Mouse (Mus musculus) left cerebral cortex, adult 8-10 months (tissue): ENCODE measurements at regions not wholly inside any gene's neighbourhood (a gene's known extent, or its start where the extent isn't known, plus 50 kb on each side); places are given as distances from the start of the nearest gene placed in this dataset.

Experiments
- DNase-seq, 2 experiments: peaks; one replicate each; pipeline ENCODE4 v3.0.0; 2022; ENCODE audit warnings: low spot score in 2 of 2

- DNase-seq: no peak
These were observed 64.4 kb upstream of the Fst start for GRCm38 (mm10) chr13:114523116-114523515.

DNA sequence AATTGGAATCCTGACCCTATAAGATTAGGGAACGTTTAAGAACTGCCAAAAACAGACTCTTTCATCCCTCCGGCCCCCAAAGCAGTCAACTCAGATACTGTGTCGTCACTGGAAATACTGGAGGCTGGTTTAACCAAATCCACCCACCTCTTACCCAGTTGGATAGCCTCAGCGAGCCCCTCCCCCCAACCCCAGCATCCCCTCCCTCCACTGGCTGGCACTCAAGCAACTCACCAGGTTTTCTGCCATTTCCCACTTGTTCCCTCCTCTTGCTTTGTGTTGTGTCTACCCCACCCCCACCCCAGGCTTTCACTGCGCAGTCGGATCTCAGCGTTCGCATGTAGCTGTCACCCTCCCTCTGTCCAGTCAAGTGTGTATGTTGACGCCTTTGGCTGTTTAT lies 68.1 kb upstream of the Fst start:
- DNase-seq: no peak

GRCm38 (mm10) chr13:114530171-114530774 lies 71.5 kb upstream of the Fst start:
- DNase-seq: no peak

GRCm38 (mm10) chr13:114531780-114532179 lies 73.0 kb upstream of the Fst start:
- no peak for DNase-seq

DNA sequence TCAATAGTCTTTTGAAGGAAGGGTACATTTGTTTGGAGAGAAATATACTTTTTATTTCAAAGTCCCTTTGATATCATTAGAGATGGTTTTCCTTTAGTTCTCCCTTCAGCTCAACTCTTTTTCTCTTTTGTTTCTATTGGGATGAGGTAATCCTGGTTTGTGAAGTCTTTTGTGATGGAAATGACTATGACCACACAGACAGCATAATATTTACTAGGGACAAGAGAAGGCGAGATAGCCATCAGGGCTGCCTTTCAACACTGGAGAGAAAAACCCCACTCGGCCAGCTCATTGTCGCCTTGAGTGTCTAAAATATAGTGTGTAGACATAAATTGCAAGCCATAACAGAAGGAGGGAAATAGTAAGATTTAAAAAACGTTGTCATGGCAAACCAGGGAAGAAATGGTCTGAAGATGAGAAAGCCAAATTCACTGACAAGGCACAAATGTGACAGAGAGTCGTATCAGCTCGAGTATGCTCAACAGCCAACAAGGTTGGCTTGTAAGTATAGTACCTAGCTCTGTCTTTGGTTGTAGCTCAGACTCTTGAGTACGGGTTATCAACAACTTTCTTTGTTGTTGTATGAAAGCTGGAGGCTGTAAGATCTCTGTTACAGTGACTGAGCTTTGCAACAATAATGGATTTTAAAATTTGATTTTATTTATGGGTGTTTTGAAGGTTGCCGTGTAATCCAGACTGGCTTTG lies 73.8 kb upstream of the Fst start:
- no peak for DNase-seq

DNA sequence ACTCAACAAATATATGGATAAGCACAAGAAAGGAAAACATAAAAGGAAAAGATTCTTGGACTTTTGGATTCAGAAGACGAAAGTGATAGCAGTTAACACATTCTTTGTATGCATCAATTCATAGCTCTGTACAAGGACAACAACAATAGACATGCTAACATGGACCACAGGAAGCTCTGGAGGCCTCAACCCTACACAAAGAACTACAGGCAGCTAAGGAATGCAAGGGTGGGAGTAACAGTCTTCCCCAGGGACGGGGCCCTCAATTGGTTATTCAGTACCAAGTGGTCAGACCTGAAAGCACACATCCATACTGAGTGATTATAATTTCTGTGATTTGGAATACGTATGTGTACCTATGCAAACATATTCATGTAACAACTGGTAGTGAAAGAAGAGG lies 75.8 kb upstream of the Fst start:
- no peak for DNase-seq

- no peak for DNase-seq
These were observed 77.0 kb upstream of the Fst start for GRCm38 (mm10) chr13:114535721-114536120.

- no peak for DNase-seq
These were observed 113.0 kb upstream of the Fst start for GRCm38 (mm10) chr13:114571731-114572130.

GRCm38 (mm10) chr13:114584566-114584965 lies 125.8 kb upstream of the Fst start:
- DNase-seq: no peak

DNA sequence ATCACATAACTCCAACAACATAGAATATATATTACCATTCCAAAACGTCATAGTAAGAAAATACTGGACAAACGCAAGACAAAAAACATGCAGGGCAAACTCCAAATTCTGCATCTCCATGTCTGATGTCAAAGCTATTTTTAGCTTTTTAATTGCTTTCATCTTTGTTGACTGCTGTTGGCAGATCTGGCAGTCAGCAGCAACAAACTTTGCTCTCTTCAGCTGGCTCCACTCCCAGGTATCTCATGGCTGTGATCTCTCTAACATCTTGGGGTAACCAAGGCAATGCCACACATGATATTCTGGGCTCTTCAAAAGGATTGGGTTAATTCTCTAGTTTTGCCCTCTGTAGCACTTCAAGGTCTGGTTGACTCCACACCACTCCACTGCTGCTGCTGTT lies 128.9 kb upstream of the Fst start:
- DNase-seq: no peak

GRCm38 (mm10) chr13:114603341-114603740 lies 144.6 kb upstream of the Fst start:
- DNase-seq: no peak

DNA sequence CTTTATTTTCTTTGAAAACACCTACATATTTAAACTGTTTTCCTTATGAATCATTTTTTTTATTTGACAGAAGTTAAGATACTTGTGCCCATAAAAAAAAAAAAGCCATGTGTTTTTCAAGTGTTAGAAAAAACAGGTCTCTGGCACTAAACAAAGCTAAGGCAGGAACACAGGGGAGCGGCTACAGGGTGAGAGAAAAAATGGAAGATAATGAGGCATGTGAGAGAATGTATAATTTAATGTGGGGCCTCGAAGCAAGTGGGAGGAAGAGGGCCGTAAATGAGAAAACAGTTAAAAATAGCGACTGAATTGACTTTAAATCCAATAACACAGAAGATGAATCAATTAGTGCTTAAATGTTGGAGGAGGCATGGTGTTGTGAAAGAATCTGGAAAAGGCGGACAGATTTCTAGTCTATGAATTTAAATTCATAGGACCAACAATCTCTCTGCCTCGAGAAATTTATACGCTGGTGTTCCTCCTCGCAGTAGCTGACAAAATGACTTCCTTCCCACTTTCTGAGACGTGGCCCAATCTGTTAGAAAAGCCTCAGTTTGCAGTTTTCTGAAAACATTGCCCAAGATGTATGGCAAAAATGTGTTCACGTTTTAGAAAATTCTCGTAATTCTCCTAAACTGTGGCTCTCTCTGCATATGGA lies 145.4 kb upstream of the Fst start:
- no peak for DNase-seq

DNA sequence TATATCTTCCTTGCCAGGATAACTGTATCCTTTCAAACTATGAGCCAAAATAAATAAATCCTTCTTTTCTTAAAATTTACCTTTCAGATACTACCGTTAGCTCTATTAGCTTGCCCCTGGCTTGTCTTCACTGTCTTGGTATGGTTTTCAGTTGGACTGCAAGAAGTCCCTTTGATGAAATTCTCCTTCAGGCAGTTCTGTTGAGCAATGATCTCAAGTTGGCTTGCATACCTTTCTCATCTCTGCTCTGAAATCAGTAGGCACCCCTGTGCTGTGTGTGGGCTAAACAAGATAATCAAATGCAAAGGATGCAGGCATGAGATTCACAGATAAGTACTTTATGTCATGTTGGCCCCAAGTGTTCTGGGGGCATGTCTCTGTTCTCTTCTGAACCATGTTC lies 155.2 kb upstream of the Fst start:
- DNase-seq: no peak

GRCm38 (mm10) chr13:114619416-114619815 lies 160.7 kb upstream of the Fst start:
- DNase-seq: no peak

- DNase-seq: no peak
These were observed 178.0 kb upstream of the Fst start for GRCm38 (mm10) chr13:114636731-114637130.

GRCm38 (mm10) chr13:114639531-114639930 lies 178.5 kb upstream of the Mocs2 start:
- no peak for DNase-seq

- no peak for DNase-seq
These were observed 176.2 kb upstream of the Mocs2 start for GRCm38 (mm10) chr13:114641688-114642390.

GRCm38 (mm10) chr13:114642901-114643491 lies 175.0 kb upstream of the Mocs2 start:
- no peak for DNase-seq

DNA sequence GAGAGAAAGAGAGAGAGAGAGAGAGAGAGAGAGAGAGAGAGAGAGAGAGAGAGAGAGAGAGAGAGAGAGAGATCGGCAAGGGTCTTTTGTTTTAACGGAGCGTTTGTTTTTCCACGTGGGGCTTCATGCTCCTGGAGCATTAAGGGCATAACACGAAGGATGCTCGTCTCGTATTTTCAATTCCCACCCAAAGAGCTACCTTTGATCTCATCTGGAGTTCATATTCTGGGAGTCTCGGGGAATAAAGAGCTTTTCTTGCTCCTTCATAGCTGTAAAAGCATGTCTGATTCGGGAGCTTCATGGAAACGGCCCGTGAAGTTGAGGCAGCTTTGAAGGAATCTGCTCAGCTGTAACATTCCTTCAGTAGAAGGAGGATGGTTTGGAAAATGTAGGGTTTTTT lies 174.5 kb upstream of the Mocs2 start:
- DNase-seq: no peak

- no peak for DNase-seq
These were observed 163.8 kb upstream of the Mocs2 start for GRCm38 (mm10) chr13:114654267-114654666.

DNA sequence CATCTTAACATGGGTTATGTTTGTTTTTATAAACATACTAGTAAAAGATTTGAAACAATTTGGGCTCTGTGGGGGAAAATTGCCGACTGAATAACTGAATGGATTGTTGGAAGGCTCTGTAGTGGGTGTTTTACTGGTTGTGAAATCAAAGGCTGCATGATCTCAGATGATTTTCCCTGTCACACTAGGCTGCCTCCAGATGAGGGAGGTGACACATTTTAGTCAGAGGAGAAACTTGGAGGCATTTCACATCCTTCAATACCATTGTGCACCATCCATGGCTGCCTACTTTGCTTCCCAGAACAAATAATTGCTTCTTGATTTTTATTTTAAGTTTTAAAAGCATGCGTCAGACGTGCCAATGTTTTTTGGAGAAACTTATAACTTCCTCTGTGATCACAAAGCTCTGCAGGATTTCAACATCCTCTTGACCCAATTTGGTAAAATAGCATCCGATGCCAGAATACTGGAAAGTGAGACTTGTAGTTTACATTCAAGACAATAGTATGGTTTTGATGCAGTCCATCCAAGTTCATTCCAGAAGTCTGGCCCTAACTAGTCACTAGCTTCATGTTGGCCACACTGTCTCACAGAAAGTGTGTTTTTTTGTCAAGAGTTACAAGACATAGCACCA lies 163.0 kb upstream of the Mocs2 start:
- no peak for DNase-seq
